Mouse (Mus musculus) midbrain, embryonic 13.5 days (tissue): Measurements from ENCODE around the gene Ace3. TPM values are rescaled to one million over a fixed set of nuclear protein-coding genes. Genes with fewer than 3 reads are reported as not detected.

Experiments used
- ATAC-seq: fragments of 200-750 bp; cut with Nextera tagmentation; 2 replicates; pipeline ENCODE4 v1.8.0; 2017; ENCODE audit warnings: mild to moderate bottlenecking, moderate TSS enrichment, moderate library complexity
- H3K27ac ChIP-seq: fragments of 300-500 bp; sonication (generic); 2 replicates; pipeline ENCODE4 v1.5.1; 2015; ENCODE audit warnings: inconsistent platforms, mild to moderate bottlenecking, moderate library complexity
- H3K27me3 ChIP-seq: fragments of 300-500 bp; sonication (generic); 2 replicates; pipeline ENCODE4 v1.6.1; 2015; ENCODE audit warnings: mild to moderate bottlenecking, inconsistent platforms
- H3K36me3 ChIP-seq: fragments of 300-500 bp; sonication (generic); 2 replicates; pipeline ENCODE4 v1.6.1; 2015; ENCODE audit warnings: mild to moderate bottlenecking, inconsistent platforms
- H3K4me1 ChIP-seq: fragments of 300-500 bp; sonication (generic); replicated peaks from 2 replicates; pipeline ENCODE4 v1.6.1; 2015; ENCODE audit warnings: inconsistent platforms
- H3K4me2 ChIP-seq: fragments of 300-500 bp; sonication (generic); replicated peaks from 2 replicates; pipeline ENCODE4 v1.6.1; 2015; ENCODE audit warnings: moderate library complexity, mild to moderate bottlenecking, inconsistent platforms
- H3K4me3 ChIP-seq: fragments of 300-500 bp; sonication (generic); replicated peaks from 2 replicates; pipeline ENCODE4 v1.5.1; 2015; ENCODE audit warnings: mild to moderate bottlenecking, inconsistent platforms
- H3K9ac ChIP-seq: fragments of 300-500 bp; sonication (generic); replicated peaks from 2 replicates; pipeline ENCODE4 v1.6.1; 2015; ENCODE audit warnings: mild to moderate bottlenecking, inconsistent platforms
- H3K9me3 ChIP-seq: fragments of 300-500 bp; sonication (generic); 2 replicates; pipeline ENCODE4 v1.6.1; 2016; ENCODE audit warnings: mild to moderate bottlenecking, inconsistent platforms
- WGBS: fragments of 180-500 bp; shearing (Covaris S2); methylation state at CpG from one replicate; pipeline ENCODE4 v1.1.7; 2015; 5-methylcytosine and 5-hydroxymethylcytosine counted together
- polyA plus RNA-seq: library from polyadenylated mRNA; unstranded; fragments of >200 nt; fragmentation: Nextera tagmentation; extraction: Ambion mirVana; gene quantifications from 2 replicates; pipeline ENCODE4 v1.2.1, GENCODE M21; 2015

Gene Ace3
- polyA plus RNA-seq, 1 experiment from 2014 or later, result not detected

DNA sequence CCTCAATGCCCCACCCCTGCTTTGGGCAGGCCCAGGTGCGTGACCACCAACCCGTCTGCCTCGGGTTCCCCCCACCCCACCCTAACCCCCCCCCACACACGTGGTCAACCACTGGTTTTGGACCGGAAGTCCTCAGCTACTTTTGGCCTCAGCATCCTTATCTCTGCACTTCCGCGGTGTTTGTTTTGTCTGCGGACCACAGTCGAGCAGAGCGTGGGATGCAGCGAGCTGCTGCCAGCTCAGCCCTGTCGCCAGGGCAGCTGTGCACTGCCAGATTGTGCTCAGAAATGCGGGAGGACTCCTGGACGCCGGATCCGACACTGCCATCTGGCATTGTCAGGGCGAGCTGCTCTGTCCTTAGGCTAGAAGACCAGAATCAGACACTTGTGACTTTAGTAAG, 35.1 kb upstream of the Ace3 start:
- no peak for ATAC-seq
- H3K9ac ChIP-seq, result no peak overlapping the region; the same call in 1 of the 2 replicates
- no peaks in the 10 kb centered on the region for H3K4me1 ChIP-seq
- H3K4me3 ChIP-seq, result no peak overlapping the region
- 58% methylated on average over 17 of the region's 17 CpGs for WGBS
- H3K9me3 ChIP-seq, result no peaks in the 10 kb centered on the region
- no peak overlapping the region for H3K4me2 ChIP-seq
- no peak overlapping the region for H3K27ac ChIP-seq
- H3K36me3 ChIP-seq, result no peaks in the 10 kb centered on the region
- H3K27me3 ChIP-seq, result no peaks in the 10 kb centered on the region

DNA sequence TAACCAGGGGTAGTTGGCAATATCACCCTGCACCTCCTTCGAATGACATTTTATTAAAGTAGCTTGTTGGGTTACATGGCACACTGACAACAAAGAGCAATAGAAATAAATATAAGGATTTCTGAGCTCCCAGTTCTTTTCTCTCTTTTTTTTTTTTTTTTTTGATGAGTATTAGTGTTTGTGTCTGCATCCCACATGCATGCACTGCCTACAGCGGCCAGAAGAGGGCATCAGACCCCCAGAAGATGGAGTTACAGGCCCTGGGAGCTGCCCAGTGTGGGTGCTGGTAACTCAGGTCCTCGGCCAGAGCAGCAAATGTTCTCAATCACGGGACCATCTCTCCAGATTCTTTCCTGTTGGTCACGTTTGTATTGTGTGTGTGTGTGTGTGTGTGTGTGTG, 29.8 kb upstream of the Ace3 start:
- Histone ChIP-seq H3K9ac (no peak overlapping the region), H3K4me1 (peaks cover 16% of the 10 kb centered on the region), H3K27me3 (peaks cover 37% of the 10 kb centered on the region), H3K27ac (no peak overlapping the region), H3K36me3 (no peaks in the 10 kb centered on the region), H3K9me3 (no peaks in the 10 kb centered on the region), H3K4me3 (no peak overlapping the region), H3K4me2 (no peak overlapping the region)
- no peak for ATAC-seq
- 74% methylated on average over 5 of the region's 5 CpGs for WGBS

GRCm38 (mm10) chr11:105966288-105966687, 28.2 kb upstream of the Ace3 start:
- Histone ChIP-seq H3K4me1 (peaks cover 16% of the 10 kb centered on the region), H3K36me3 (no peaks in the 10 kb centered on the region), H3K27ac (no peak overlapping the region), H3K9me3 (no peaks in the 10 kb centered on the region), H3K4me3 (no peak overlapping the region), H3K9ac (no peak overlapping the region), H3K27me3 (peaks cover 50% of the 10 kb centered on the region), H3K4me2 (no peak overlapping the region)
- WGBS, result 73% methylated on average over 4 of the region's 4 CpGs
- ATAC-seq, result no peak

DNA sequence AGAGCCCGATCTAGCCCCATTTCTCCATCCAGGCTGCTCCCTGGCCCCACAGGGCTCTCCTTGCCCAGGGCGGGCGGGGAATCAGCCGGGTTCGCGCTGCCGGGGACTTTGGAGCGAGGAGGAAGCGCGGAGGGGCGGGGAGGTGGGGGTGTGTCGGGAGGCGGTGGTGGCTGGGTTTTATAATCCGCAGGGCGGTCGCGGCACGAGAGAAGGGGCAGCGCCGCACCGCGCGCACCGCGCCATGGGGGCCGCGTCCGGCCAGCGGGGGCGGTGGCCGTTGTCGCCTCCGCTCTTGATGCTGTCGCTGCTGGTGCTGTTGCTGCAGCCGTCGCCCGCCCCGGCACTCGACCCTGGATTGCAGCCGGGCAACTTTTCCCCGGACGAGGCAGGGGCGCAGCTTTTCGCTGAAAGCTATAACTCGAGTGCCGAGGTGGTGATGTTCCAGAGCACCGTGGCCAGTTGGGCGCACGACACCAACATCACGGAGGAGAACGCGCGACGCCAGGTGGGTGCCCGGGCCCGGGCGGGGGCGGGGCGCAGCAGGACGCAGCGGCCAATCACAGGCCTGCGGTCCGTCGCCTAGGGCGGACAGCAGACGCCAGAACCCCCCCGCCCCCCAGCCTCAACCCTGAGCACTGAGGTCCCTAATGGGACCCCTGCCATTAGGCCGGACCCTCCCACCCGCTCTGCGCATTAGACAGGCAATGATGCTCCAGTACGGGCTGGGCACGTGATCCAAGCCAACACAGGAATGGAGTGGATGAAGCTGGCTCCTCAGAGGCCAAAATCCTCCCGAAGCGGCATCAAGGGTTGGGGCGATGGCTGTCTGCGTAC, 26.5 kb upstream of the Ace3 start, which contains the start of gene Ace:
Ace (plus strand) TSS at position 205 of the 834 bp plus-strand sequence.
- Histone ChIP-seq H3K27ac (no peak within 1 kb of the TSS), H3K4me1 (peaks cover 16% of the 10 kb centered on the region), H3K9ac (peak within 1 kb of the TSS; percentile 63), H3K36me3 (no peaks in the 10 kb centered on the region), H3K4me2 (peak within 1 kb of the TSS; percentile 88), H3K4me3 (peak within 1 kb of the TSS; percentile 56), H3K9me3 (no peaks in the 10 kb centered on the region), H3K27me3 (peaks cover 50% of the 10 kb centered on the region)
- under 1% methylated on average over 75 of the region's 76 CpGs for WGBS
- ATAC-seq, result peak; percentile 82

DNA sequence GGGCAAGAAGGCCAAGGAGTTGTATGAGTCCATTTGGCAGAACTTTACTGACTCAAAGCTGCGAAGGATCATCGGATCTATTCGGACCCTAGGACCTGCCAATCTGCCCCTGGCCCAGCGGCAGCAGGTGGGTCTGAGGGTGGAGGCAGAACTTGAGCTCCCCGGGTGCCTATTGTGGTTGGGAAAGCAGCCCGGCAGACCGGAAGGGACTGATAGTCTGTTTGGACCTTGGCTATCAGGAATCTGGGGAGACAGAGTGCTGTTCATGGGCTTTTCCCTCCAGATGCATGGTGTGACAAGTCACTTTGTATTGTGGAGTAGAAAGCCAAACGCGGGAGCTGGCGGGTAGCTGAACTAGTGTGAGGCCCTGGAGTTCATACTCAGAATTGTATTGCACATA, 25.5 kb upstream of the Ace3 start:
- Histone ChIP-seq H3K9ac (peak overlapping the region; percentile 63), H3K27ac (no peak overlapping the region), H3K9me3 (no peaks in the 10 kb centered on the region), H3K4me2 (peak overlapping the region; percentile 88), H3K36me3 (no peaks in the 10 kb centered on the region), H3K4me3 (no peak overlapping the region), H3K27me3 (peaks cover 50% of the 10 kb centered on the region), H3K4me1 (peaks cover 16% of the 10 kb centered on the region)
- 47% methylated on average over 10 of the region's 10 CpGs for WGBS
- no peak for ATAC-seq

GRCm38 (mm10) chr11:105969516-105969915, 25.0 kb upstream of the Ace3 start:
- 42% methylated on average over 1 of the region's 1 CpGs for WGBS

DNA sequence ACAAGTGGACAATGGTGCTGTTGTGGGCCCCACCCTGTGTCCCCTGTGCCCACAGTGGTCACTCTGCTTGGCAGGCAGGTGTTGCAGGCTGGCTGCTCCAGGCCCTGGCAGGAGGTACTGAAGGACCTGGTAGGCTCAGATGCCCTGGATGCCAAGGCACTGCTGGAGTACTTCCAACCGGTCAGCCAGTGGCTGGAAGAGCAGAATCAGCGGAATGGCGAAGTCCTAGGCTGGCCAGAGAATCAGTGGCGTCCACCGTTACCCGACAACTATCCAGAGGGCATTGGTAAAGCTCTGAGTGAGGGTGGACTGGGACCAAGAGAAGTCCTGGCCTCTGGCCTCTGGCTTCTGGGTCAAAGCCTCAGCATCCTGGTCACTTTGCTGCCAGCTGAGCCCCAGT, 19.9 kb upstream of the Ace3 start:
- H3K27ac ChIP-seq, result no peak overlapping the region
- H3K4me1 ChIP-seq, result no peaks in the 10 kb centered on the region
- H3K27me3 ChIP-seq, result peaks cover 14% of the 10 kb centered on the region
- WGBS, result 97% methylated on average over 6 of the region's 6 CpGs
- ATAC-seq, result no peak
- H3K9ac ChIP-seq, result no peak overlapping the region
- no peaks in the 10 kb centered on the region for H3K9me3 ChIP-seq
- no peak overlapping the region for H3K4me3 ChIP-seq
- H3K4me2 ChIP-seq, result no peak overlapping the region
- H3K36me3 ChIP-seq, result no peaks in the 10 kb centered on the region

More at GRCm38 (mm10) chr11:105969516-105969915, 25.0 kb upstream of the Ace3 start:
- no peak for ATAC-seq
- Histone ChIP-seq H3K4me2 (no peak overlapping the region), H3K27ac (no peak overlapping the region), H3K27me3 (peaks cover 50% of the 10 kb centered on the region), H3K36me3 (no peaks in the 10 kb centered on the region), H3K9me3 (no peaks in the 10 kb centered on the region), H3K4me3 (no peak overlapping the region), H3K9ac (no peak overlapping the region), H3K4me1 (peaks cover 16% of the 10 kb centered on the region)

GRCm38 (mm10) chr11:105975050-105975449, 19.4 kb upstream of the Ace3 start:
- H3K9ac ChIP-seq, result no peak overlapping the region
- no peak for ATAC-seq
- WGBS, result 71% methylated on average over 3 of the region's 3 CpGs
- H3K4me2 ChIP-seq, result no peak overlapping the region
- peaks cover 10% of the 10 kb centered on the region; the same call in 1 of the 2 replicates for H3K27me3 ChIP-seq
- no peak overlapping the region for H3K4me3 ChIP-seq
- no peak overlapping the region for H3K27ac ChIP-seq
- H3K4me1 ChIP-seq, result no peaks in the 10 kb centered on the region
- H3K9me3 ChIP-seq, result no peaks in the 10 kb centered on the region
- no peaks in the 10 kb centered on the region for H3K36me3 ChIP-seq

DNA sequence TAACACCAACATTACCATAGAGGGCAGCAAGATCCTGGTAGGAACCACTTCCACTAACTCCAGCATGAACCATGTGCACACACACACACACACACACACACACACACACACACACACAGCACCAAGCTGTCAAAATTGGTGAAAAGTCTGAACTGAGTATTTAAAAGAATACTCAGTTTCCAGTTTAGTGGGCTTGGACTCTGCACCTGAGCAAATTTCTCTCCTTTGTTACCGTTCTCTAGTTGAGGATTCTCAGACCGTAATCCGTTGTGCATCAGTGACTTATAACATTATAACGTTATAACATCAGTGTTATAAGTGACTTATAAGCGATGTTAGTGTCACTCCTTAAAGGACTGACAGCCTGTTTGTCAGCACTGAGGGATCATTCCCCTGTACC, 18.8 kb upstream of the Ace3 start:
- Histone ChIP-seq H3K4me3 (no peak overlapping the region), H3K4me1 (no peaks in the 10 kb centered on the region), H3K27me3 (peaks cover 5% of the 10 kb centered on the region; the same call in 1 of the 2 replicates), H3K27ac (no peak overlapping the region), H3K9ac (no peak overlapping the region), H3K4me2 (no peak overlapping the region), H3K36me3 (no peaks in the 10 kb centered on the region), H3K9me3 (no peaks in the 10 kb centered on the region)
- WGBS, result 94% methylated on average over 5 of the region's 5 CpGs
- no peak for ATAC-seq

- H3K36me3 ChIP-seq, result no peaks in the 10 kb centered on the region
- no peak overlapping the region for H3K4me3 ChIP-seq
- no peak overlapping the region for H3K4me2 ChIP-seq
- no peak for ATAC-seq
- no peak overlapping the region for H3K9ac ChIP-seq
- no peaks in the 10 kb centered on the region for H3K4me1 ChIP-seq
- H3K27ac ChIP-seq, result no peak overlapping the region
- WGBS, result 92% methylated on average over 2 of the region's 2 CpGs
- no peaks in the 10 kb centered on the region for H3K27me3 ChIP-seq
- H3K9me3 ChIP-seq, result no peaks in the 10 kb centered on the region
These were observed 16.2 kb upstream of the Ace3 start for GRCm38 (mm10) chr11:105978232-105978631.

DNA sequence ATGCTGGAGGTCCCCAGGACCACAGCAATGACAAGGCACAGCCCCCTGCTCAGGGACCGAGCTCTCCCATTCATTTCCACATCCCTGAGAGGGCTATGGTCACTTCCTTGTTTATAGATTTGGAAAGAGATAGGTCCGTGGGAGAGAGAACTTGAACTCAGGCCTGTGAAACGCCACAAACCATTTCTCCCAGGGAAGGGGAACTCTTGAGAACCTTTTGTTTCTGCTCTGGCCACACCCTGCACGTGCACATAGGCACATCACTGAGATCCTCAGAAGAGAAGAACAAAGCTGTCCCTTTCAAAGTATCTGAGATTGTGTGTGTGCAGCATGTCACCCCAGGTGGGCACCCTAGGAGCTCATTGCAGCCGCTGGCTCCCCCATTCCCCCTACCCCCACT, 15.8 kb upstream of the Ace3 start:
- H3K27ac ChIP-seq, result no peak overlapping the region
- H3K9ac ChIP-seq, result no peak overlapping the region
- H3K27me3 ChIP-seq, result no peaks in the 10 kb centered on the region
- H3K4me2 ChIP-seq, result no peak overlapping the region
- H3K9me3 ChIP-seq, result no peaks in the 10 kb centered on the region
- no peak overlapping the region for H3K4me3 ChIP-seq
- H3K4me1 ChIP-seq, result no peaks in the 10 kb centered on the region
- WGBS, result 76% methylated on average over 5 of the region's 5 CpGs
- ATAC-seq, result no peak
- no peaks in the 10 kb centered on the region for H3K36me3 ChIP-seq

DNA sequence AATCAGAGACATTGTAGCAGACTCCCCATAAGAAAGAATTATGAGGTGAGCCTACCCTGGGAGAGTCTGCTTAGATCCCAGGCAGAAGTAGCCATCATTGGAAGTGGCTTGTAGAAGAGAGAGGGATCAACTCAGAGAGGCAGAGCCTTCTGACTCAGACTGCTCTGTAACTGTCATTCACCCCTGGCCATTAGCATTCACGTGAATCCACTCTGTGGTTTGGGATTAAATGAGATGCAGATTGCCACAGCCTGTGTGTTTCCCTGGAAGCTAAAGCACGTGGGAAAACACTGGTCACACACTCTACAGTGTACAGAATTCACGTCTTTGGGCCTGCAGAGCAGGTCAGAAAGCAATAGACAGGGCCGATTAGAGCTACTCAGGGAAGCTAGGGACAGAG, 10.0 kb upstream of the Ace3 start:
- Histone ChIP-seq H3K9me3 (no peaks in the 10 kb centered on the region), H3K27me3 (no peaks in the 10 kb centered on the region), H3K27ac (no peak overlapping the region), H3K9ac (no peak overlapping the region), H3K36me3 (no peaks in the 10 kb centered on the region), H3K4me2 (no peak overlapping the region), H3K4me3 (no peak overlapping the region), H3K4me1 (no peaks in the 10 kb centered on the region)
- ATAC-seq, result no peak
- 55% methylated on average over 4 of the region's 4 CpGs for WGBS

- no peak for ATAC-seq
- 86% methylated on average over 6 of the region's 6 CpGs for WGBS
- H3K36me3 ChIP-seq, result no peaks in the 10 kb centered on the region
These were observed 7.0 kb upstream of the Ace3 start for GRCm38 (mm10) chr11:105987446-105987845.

More at GRCm38 (mm10) chr11:105987446-105987845, 7.0 kb upstream of the Ace3 start:
- H3K4me2 ChIP-seq, result no peak overlapping the region
- H3K4me1 ChIP-seq, result no peaks in the 10 kb centered on the region
- no peaks in the 10 kb centered on the region for H3K27me3 ChIP-seq
- no peaks in the 10 kb centered on the region for H3K9me3 ChIP-seq
- H3K27ac ChIP-seq, result no peak overlapping the region
- H3K4me3 ChIP-seq, result no peak overlapping the region
- no peak overlapping the region for H3K9ac ChIP-seq
